Mouse (Mus musculus): Measurements from ENCODE around the gene Aoah. TPM values are rescaled to one million over a fixed set of nuclear protein-coding genes. Genes with fewer than 3 reads are reported as not detected.

The Aoah gene
- polyA plus RNA-seq, 1 experiment from 2014 or later: 2.5 TPM

GRCm38 (mm10) chr13:20981234-20982230 lies 187.6 kb downstream of the Aoah start:
- no peaks in the 10 kb centered on the region for H3K27me3 ChIP-seq (ENCODE audit: insufficient read depth, low read length)
- no peak overlapping the region for H3K27ac ChIP-seq (ENCODE audit: low read depth)
- H3K9ac ChIP-seq (replicated peaks): no peak overlapping the region
- TF ChIP-seq CTCF (IDR thresholded peaks at IDR 0.05; ENCODE audit: low read depth) (no peak), EP300 (IDR thresholded peaks at IDR 0.05; ENCODE audit: low read depth) (no peak)
- DNase-seq (no peak), ATAC-seq (no peak)
- WGBS (ENCODE audit: insufficient replicate concordance): 71% methylated on average over 8 of the region's 8 CpGs
- H3K4me3 ChIP-seq (ENCODE audit: low read depth, low read length): no peak overlapping the region
- no peaks in the 10 kb centered on the region for H3K9me3 ChIP-seq (ENCODE audit: low read length)
- no peak overlapping the region for H3K4me2 ChIP-seq (ENCODE audit: low read depth, low read length)
- H3K4me1 ChIP-seq (ENCODE audit: insufficient read depth): no peaks in the 10 kb centered on the region
- H3K36me3 ChIP-seq (replicated peaks; ENCODE audit: insufficient read depth, low read length): no peaks in the 10 kb centered on the region

GRCm38 (mm10) chr13:20985510-20985909 lies 191.6 kb downstream of the Aoah start:
- Histone ChIP-seq H3K27ac (ENCODE audit: low read depth) (no peak overlapping the region), H3K9me3 (ENCODE audit: low read length) (no peaks in the 10 kb centered on the region), H3K4me3 (ENCODE audit: low read depth, low read length) (no peak overlapping the region), H3K36me3 (replicated peaks; ENCODE audit: insufficient read depth, low read length) (no peaks in the 10 kb centered on the region), H3K9ac (replicated peaks) (no peak overlapping the region), H3K4me1 (ENCODE audit: insufficient read depth) (no peaks in the 10 kb centered on the region), H3K27me3 (ENCODE audit: insufficient read depth, low read length) (no peaks in the 10 kb centered on the region), H3K4me2 (ENCODE audit: low read depth, low read length) (no peak overlapping the region)
- ATAC-seq (no peak), DNase-seq (no peak)
- no peak for TF ChIP-seq CTCF (IDR thresholded peaks at IDR 0.05; ENCODE audit: low read depth)
- TF ChIP-seq EP300 (IDR thresholded peaks at IDR 0.05; ENCODE audit: low read depth): no peak

DNA sequence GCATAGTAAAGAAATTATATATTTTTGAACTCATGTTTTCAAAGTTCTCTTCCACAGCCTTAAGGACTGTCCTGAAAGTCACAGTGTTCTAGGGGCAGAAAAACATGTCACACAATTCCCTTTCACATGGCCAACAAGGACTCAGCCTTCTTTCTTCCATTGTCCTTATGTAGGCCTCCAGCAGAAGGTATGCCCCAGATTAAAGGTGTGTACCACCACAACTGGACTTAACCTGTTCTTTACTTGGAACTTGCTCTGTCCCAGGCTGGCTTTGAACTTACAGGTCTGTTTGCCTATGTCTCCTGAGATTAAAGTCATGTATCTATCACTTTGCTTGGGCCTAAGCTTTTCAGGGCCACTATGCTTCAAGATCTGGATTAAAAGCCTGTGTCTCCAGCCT lies 192.0 kb downstream of the Aoah start:
- Histone ChIP-seq H3K9me3 (ENCODE audit: low read length) (no peaks in the 10 kb centered on the region), H3K9ac (replicated peaks) (no peak overlapping the region), H3K36me3 (replicated peaks; ENCODE audit: insufficient read depth, low read length) (no peaks in the 10 kb centered on the region), H3K4me1 (ENCODE audit: insufficient read depth) (no peaks in the 10 kb centered on the region), H3K4me3 (ENCODE audit: low read depth, low read length) (no peak overlapping the region), H3K27me3 (ENCODE audit: insufficient read depth, low read length) (no peaks in the 10 kb centered on the region), H3K4me2 (ENCODE audit: low read depth, low read length) (no peak overlapping the region), H3K27ac (ENCODE audit: low read depth) (no peak overlapping the region)
- ATAC-seq: no peak
- TF ChIP-seq CTCF (IDR thresholded peaks at IDR 0.05; ENCODE audit: low read depth): no peak
- no peak for TF ChIP-seq EP300 (IDR thresholded peaks at IDR 0.05; ENCODE audit: low read depth)
- no peak for DNase-seq

DNA sequence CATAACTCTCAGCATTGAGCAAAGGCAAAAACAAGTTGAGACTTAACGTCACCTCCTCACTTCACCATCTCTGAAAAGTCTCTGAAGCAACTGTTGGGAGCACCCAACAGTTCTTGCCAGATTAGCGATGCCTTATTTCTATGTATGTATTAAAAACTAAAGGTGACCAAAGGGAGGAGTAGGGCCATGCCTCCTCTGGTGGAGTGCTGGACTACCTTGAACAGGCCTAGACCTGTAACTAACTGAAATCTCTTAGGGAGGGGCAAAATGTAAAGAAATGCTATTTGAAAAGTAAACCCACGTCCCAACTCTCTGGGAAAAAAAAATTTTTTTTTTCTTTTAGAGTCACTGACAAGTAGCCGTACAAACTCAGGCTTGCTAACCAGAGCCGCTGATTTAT lies 211.3 kb downstream of the Aoah start:
- WGBS (ENCODE audit: insufficient replicate concordance): 80% methylated on average over 5 of the region's 5 CpGs
- no peak for DNase-seq

GRCm38 (mm10) chr13:21005642-21006320 lies 211.9 kb downstream of the Aoah start:
- H3K4me1 ChIP-seq (ENCODE audit: insufficient read depth): no peaks in the 10 kb centered on the region
- no peaks in the 10 kb centered on the region for H3K36me3 ChIP-seq (replicated peaks; ENCODE audit: insufficient read depth, low read length)
- ATAC-seq (no peak), DNase-seq (no peak)
- H3K4me2 ChIP-seq (ENCODE audit: low read depth, low read length): no peak overlapping the region
- H3K9ac ChIP-seq (replicated peaks): no peak overlapping the region
- H3K27ac ChIP-seq (ENCODE audit: low read depth): no peak overlapping the region
- 78% methylated on average over 5 of the region's 5 CpGs for WGBS (ENCODE audit: insufficient replicate concordance)
- H3K4me3 ChIP-seq (ENCODE audit: low read depth, low read length): no peak overlapping the region
- H3K27me3 ChIP-seq (ENCODE audit: insufficient read depth, low read length): no peaks in the 10 kb centered on the region
- no peaks in the 10 kb centered on the region for H3K9me3 ChIP-seq (ENCODE audit: low read length)
- TF ChIP-seq EP300 (IDR thresholded peaks at IDR 0.05; ENCODE audit: low read depth): no peak

More for the DNA sequence above, 211.3 kb downstream of the Aoah start:
- Histone ChIP-seq H3K27me3 (ENCODE audit: insufficient read depth, low read length) (no peaks in the 10 kb centered on the region), H3K9me3 (ENCODE audit: low read length) (no peaks in the 10 kb centered on the region), H3K4me2 (ENCODE audit: low read depth, low read length) (no peak overlapping the region), H3K4me1 (ENCODE audit: insufficient read depth) (no peaks in the 10 kb centered on the region), H3K27ac (ENCODE audit: low read depth) (no peak overlapping the region), H3K9ac (replicated peaks) (no peak overlapping the region), H3K4me3 (ENCODE audit: low read depth, low read length) (no peak overlapping the region), H3K36me3 (replicated peaks; ENCODE audit: insufficient read depth, low read length) (no peaks in the 10 kb centered on the region)
- ATAC-seq: no peak
- no peak for TF ChIP-seq CTCF (IDR thresholded peaks at IDR 0.05; ENCODE audit: low read depth)
- TF ChIP-seq EP300 (IDR thresholded peaks at IDR 0.05; ENCODE audit: low read depth): no peak

- ATAC-seq (no peak), DNase-seq (no peak)
- Histone ChIP-seq H3K27ac (ENCODE audit: low read depth) (no peak overlapping the region), H3K27me3 (ENCODE audit: insufficient read depth, low read length) (no peaks in the 10 kb centered on the region), H3K4me1 (ENCODE audit: insufficient read depth) (no peaks in the 10 kb centered on the region), H3K9me3 (ENCODE audit: low read length) (no peaks in the 10 kb centered on the region), H3K36me3 (replicated peaks; ENCODE audit: insufficient read depth, low read length) (no peaks in the 10 kb centered on the region), H3K4me3 (ENCODE audit: low read depth, low read length) (no peak overlapping the region), H3K4me2 (ENCODE audit: low read depth, low read length) (no peak overlapping the region), H3K9ac (replicated peaks) (no peak overlapping the region)
- WGBS (ENCODE audit: insufficient replicate concordance): 74% methylated on average over 4 of the region's 4 CpGs
- TF ChIP-seq CTCF (IDR thresholded peaks at IDR 0.05; ENCODE audit: low read depth): no peak
- TF ChIP-seq EP300 (IDR thresholded peaks at IDR 0.05; ENCODE audit: low read depth): no peak
Observed at GRCm38 (mm10) chr13:21006321-21006653, 212.4 kb downstream of the Aoah start.
